Mouse (Mus musculus) spleen, embryonic (tissue): Measurements from ENCODE around the gene E130116L18Rik.
"Not testable (repeated sequence)": the region's sequence is repeated elsewhere in the genome, so short reads cannot be mapped to it uniquely, and the experiment has no call there.

Experiments
- CTCF ChIA-PET: fragments of 350-600 bp; sonication (Branson Sonifier 250); formaldehyde crosslinking; loops from one replicate; lab custom pipeline; 2022; lab: Charles Lee

The E130116L18Rik gene

GRCm38 (mm10) chr5:25222752-25223702 lies at the start of gene E130116L18Rik:
E130116L18Rik (minus strand) TSS chr5:25223153.
- CTCF ChIA-PET, result no interaction called here

GRCm38 (mm10) chr5:25268258-25268888 lies 45.4 kb upstream of the E130116L18Rik start:
- CTCF ChIA-PET, result interaction anchor here (0.6 kb wide), 1 partner anchor 39 kb away, joined by 4 read pairs; no protein-coding TSS in a partner anchor

- CTCF ChIA-PET, result no interaction called here
Observed at GRCm38 (mm10) chr5:25262266-25262665, 39.3 kb upstream of the E130116L18Rik start.

GRCm38 (mm10) chr5:25261452-25261851 lies 38.5 kb upstream of the E130116L18Rik start:
- CTCF ChIA-PET, result no interaction called here

GRCm38 (mm10) chr5:25256686-25257085 lies 33.7 kb upstream of the E130116L18Rik start:
- CTCF ChIA-PET, result no interaction called here

- CTCF ChIA-PET, result no interaction called here
Observed at GRCm38 (mm10) chr5:25254491-25254890, 31.5 kb upstream of the E130116L18Rik start.

- CTCF ChIA-PET, result no interaction called here
Observed at GRCm38 (mm10) chr5:25252825-25253544, 30.0 kb upstream of the E130116L18Rik start.

- CTCF ChIA-PET, result no interaction called here
Observed at GRCm38 (mm10) chr5:25252423-25252822, 29.5 kb upstream of the E130116L18Rik start.

GRCm38 (mm10) chr5:25247036-25247435 lies 24.1 kb upstream of the E130116L18Rik start:
- CTCF ChIA-PET, result interaction anchor here (0.6 to 1.2 kb wide), 2 partner anchors 23 to 148 kb away, joined by 3 to 5 read pairs; no protein-coding TSS in a partner anchor

- CTCF ChIA-PET, result interaction anchor here (1.2 kb wide), 1 partner anchor 22 kb away, joined by 3 read pairs; no protein-coding TSS in a partner anchor
Observed at GRCm38 (mm10) chr5:25246473-25246865, 23.5 kb upstream of the E130116L18Rik start.

- CTCF ChIA-PET, result interaction anchor here (1.2 kb wide), 1 partner anchor 21 kb away, joined by 3 read pairs; no protein-coding TSS in a partner anchor
Observed at GRCm38 (mm10) chr5:25245806-25246472, 23.0 kb upstream of the E130116L18Rik start.

- CTCF ChIA-PET, result interaction anchor here (0.6 kb wide), 1 partner anchor 333 kb away, joined by 3 read pairs; no protein-coding TSS in a partner anchor
Observed at GRCm38 (mm10) chr5:25243101-25243500, 20.1 kb upstream of the E130116L18Rik start.

GRCm38 (mm10) chr5:25224377-25224776 lies 1.4 kb upstream of the E130116L18Rik start:
- CTCF ChIA-PET, result interaction anchor here (1.0 kb wide), 1 partner anchor 22 kb away, joined by 3 read pairs; no protein-coding TSS in a partner anchor

GRCm38 (mm10) chr5:25221604-25222003 lies 1.3 kb downstream of the E130116L18Rik start, which contains the start of gene Galnt11:
Galnt11 (plus strand) TSS chr5:25221904.
- CTCF ChIA-PET, result no interaction called here

GRCm38 (mm10) chr5:25215006-25215405 lies 7.9 kb downstream of the E130116L18Rik start:
- CTCF ChIA-PET, result no interaction called here

- CTCF ChIA-PET, result not testable (repeated sequence)
Observed at GRCm38 (mm10) chr5:25213216-25213615, 9.7 kb downstream of the E130116L18Rik start.

GRCm38 (mm10) chr5:25211872-25212271 lies 11.1 kb downstream of the E130116L18Rik start:
- CTCF ChIA-PET, result no interaction called here

- CTCF ChIA-PET, result no interaction called here
Observed at GRCm38 (mm10) chr5:25190521-25190920, 32.4 kb downstream of the E130116L18Rik start.

GRCm38 (mm10) chr5:25188802-25189201 lies 34.2 kb downstream of the E130116L18Rik start:
- CTCF ChIA-PET, result no interaction called here

GRCm38 (mm10) chr5:25187727-25188126 lies 35.2 kb downstream of the E130116L18Rik start:
- CTCF ChIA-PET, result no interaction called here

- CTCF ChIA-PET, result no interaction called here
Observed at GRCm38 (mm10) chr5:25184594-25184993, 38.4 kb downstream of the E130116L18Rik start.
